Mouse (Mus musculus) naive thymus-derived CD4-positive, alpha-beta T cell, adult 2 months (primary cell): Measurements from ENCODE around the gene 4930415L06Rik.

Experiments
- DNase-seq: peaks from one replicate; pipeline ENCODE4 v3.0.0-alpha.2; 2011; ENCODE audit warnings: low read depth

4930415L06Rik gene

GRCm38 (mm10) chrX:89932752-89933151 is at the start of gene 4930415L06Rik:
4930415L06Rik (minus strand) TSS chrX:89932852.
- no peak for DNase-seq

DNA sequence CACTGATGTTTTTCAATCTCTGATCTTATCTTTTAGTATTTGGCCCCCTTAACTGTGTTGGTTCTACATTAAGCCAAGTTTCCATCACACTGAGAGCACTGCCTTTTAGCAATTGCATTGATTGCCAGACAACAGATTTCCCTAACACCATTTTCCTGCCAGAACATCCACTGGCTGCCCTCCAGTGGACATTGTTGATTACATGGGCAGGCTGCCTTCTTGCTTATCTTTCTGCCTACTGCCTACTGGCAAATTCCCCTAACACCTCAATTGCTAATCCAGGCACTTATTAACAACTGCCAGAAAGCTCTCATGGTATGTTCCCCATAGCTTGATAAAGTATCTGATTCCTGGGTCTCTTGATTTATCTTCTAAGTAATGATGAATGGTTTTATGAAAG is 46.0 kb upstream of the 4930415L06Rik start:
- no peak for DNase-seq

- DNase-seq = no peak
These were observed 27.8 kb downstream of the 4930415L06Rik start for GRCm38 (mm10) chrX:89904871-89905270.
